Mouse (Mus musculus) liver, embryonic 14.5 days (tissue): ENCODE measurements around the gene Rnaseh2c. TPM values are rescaled to one million over a fixed set of nuclear protein-coding genes. Genes with fewer than 3 reads are reported as not detected.
A peak's percentile ranks its signal among the peaks of the same experiment; 100 is the strongest.

Experiments
- ATAC-seq: fragments of 200-750 bp; cut with Nextera tagmentation; 2 replicates; pipeline ENCODE4 v1.8.0; 2017; ENCODE audit warnings: moderate number of reproducible peaks, mild to moderate bottlenecking, moderate library complexity; ENCODE audit not compliant: insufficient read depth
- DNase-seq, 3 experiments: peaks; one replicate each; pipeline ENCODE4 v3.0.0-alpha.2; 2012 to 2013; ENCODE audit warnings: low read depth in 3 of 3, low spot score in 3 of 3
- H3K27ac ChIP-seq: fragments of 300-500 bp; sonication (generic); 2 replicates; pipeline ENCODE4 v1.5.1; 2014; ENCODE audit warnings: moderate library complexity, mild to moderate bottlenecking, control low read depth, inconsistent platforms
- H3K27me3 ChIP-seq: fragments of 300-500 bp; sonication (generic); 2 replicates; pipeline ENCODE4 v1.6.1; 2014; ENCODE audit warnings: mild to moderate bottlenecking, low read length, moderate library complexity; ENCODE audit not compliant: control insufficient read depth, insufficient read depth
- H3K36me3 ChIP-seq: fragments of 300-500 bp; sonication (generic); replicated peaks from 2 replicates; pipeline ENCODE4 v1.6.1; 2014; ENCODE audit warnings: low read depth; ENCODE audit not compliant: control insufficient read depth, insufficient read depth
- H3K4me1 ChIP-seq, 2 experiments: fragments of 200-500 bp in 1 of 2; fragments of 300-500 bp in 1 of 2; sonication (generic) in 1 of 2; replicated peaks; 2 replicates each; pipeline ENCODE4 v1.6.1; 2012 to 2014; ENCODE audit warnings: antibody characterized with exemption in 1 of 2, inconsistent platforms in 1 of 2, low read length in 1 of 2; ENCODE audit not compliant: control insufficient read depth in 2 of 2, insufficient read depth in 2 of 2
- H3K4me2 ChIP-seq: fragments of 300-500 bp; sonication (generic); 2 replicates; pipeline ENCODE4 v1.6.1; 2014; ENCODE audit warnings: low read depth, mild to moderate bottlenecking, control low read depth, moderate library complexity
- H3K4me3 ChIP-seq, 2 experiments: fragments of 200-500 bp in 1 of 2; fragments of 300-500 bp in 1 of 2; sonication (generic) in 1 of 2; 2 replicates each; pipeline ENCODE4 v1.5.1; 2012 to 2014; ENCODE audit warnings: low read depth in 2 of 2, low read length in 2 of 2, mild to moderate bottlenecking in 2 of 2, control low read depth in 1 of 2, inconsistent platforms in 1 of 2, moderate library complexity in 1 of 2; ENCODE audit not compliant: insufficient read depth in 1 of 2
- H3K9ac ChIP-seq: fragments of 300-500 bp; sonication (generic); replicated peaks from 2 replicates; pipeline ENCODE4 v1.6.1; 2014; ENCODE audit warnings: mild to moderate bottlenecking, control low read depth, moderate library complexity
- H3K9me3 ChIP-seq: fragments of 300-500 bp; sonication (generic); 2 replicates; pipeline ENCODE4 v1.6.1; 2016; ENCODE audit warnings: low read length, mixed read lengths; ENCODE audit not compliant: control insufficient read depth
- CTCF ChIP-seq: IDR thresholded peaks from 2 replicates; pipeline ENCODE4 v1.5.1; 2016; ENCODE audit warnings: antibody characterized with exemption, low read depth, control low read depth
- EP300 ChIP-seq: IDR thresholded peaks from 2 replicates; pipeline ENCODE4 v1.6.1; 2016; ENCODE audit warnings: antibody characterized with exemption, low read depth
- WGBS: fragments of 180-500 bp; shearing (Covaris S2); extraction: QIAGEN DNeasy Blood & Tissue Kit; methylation state at CpG from one replicate; pipeline ENCODE4 v1.1.7; 2014; ENCODE audit not compliant: insufficient replicate concordance; 5-methylcytosine and 5-hydroxymethylcytosine counted together
- polyA plus RNA-seq, 2 experiments: library from polyadenylated mRNA; depleted of rRNA in 1 of 2; stranded (reverse) in 1 of 2; unstranded in 1 of 2; fragments of >200 nt; fragmentation: Nextera tagmentation in 1 of 2; extraction: Ambion mirVana in 1 of 2; gene quantifications; 2 replicates each; pipeline versions ENCODE4 v1.2.1 to v1.2.3; 2012 to 2014

The Rnaseh2c gene
- polyA plus RNA-seq, 2 experiments: 87.7 to 129 TPM

DNA sequence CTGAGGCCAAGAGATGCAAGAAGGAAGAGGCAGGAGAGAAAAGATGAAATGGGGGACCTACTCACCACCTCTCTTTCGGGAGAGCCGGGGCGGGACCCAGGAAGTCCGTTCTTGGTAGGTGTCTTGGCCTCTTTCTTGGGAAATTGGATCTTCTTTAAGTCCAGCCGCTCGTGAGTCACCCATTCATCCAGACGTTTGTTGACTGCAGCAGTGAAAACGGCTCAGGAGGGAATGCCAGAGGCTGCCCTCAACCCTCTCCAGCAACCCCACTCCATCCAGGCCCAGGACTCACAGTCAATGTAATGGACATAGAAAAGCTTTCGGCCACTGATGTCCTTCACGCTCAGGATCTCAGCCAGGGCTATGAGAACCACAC is 7.5 kb downstream of the Rnaseh2c start:
- Histone ChIP-seq H3K4me3 (peak overlapping the region; percentile 76 to 79), H3K9me3 (no peaks in the 10 kb centered on the region), H3K9ac (peak overlapping the region; percentile 75), H3K27me3 (no peaks in the 10 kb centered on the region), H3K4me2 (peak overlapping the region; percentile 63), H3K4me1 (peaks cover 19 to 28% of the 10 kb centered on the region in 2 experiments), H3K27ac (peak overlapping the region; percentile 65; the same call in 1 of the 2 replicates), H3K36me3 (peaks cover 32% of the 10 kb centered on the region)
- DNase-seq: no peak
- TF ChIP-seq CTCF: no peak
- TF ChIP-seq EP300: no peak
- 61% methylated on average over 10 of the region's 10 CpGs for WGBS
- no peak for ATAC-seq

DNA sequence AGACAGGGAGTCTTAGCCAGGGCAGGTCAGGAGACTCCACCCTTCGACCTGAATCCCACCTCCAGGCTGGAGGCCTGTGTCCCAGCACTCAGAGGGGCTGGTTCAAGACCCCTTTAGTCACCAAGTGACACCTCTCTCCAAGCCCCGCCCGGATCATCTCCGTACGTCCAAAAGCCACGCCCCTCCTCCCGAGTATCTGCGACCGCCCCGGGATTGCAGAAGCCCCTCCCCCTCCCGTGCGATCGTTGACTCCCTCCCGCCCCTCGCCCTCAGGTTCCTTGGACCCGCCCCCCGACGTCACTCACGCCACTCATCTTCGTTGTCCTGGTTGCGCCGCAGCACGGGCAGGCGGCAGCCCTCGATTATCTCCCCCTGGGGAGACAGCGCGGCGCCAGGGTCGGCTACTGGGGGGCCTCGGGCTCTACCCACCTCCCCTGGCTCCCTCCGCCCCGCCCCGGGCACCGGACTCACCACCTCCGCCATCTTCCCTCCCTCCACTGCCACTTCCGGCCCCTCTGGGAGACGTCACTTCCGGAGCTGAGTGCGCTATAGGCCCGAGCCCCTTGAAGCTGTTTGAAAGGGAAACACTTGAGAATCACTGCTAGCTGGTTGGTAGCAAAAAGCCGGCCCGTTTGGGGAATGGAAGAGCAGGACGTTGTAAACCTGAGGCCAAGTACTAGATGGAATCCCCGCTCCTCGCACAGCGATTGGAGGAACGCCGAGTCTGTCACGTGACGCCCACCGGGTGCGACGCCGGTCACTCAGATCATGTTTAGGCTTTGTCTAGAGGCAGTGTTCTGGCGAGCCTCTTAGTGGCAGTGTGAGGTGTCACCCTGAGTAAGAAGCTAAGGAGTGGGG is 8.1 kb downstream of the Rnaseh2c start, which contains the start of gene Kat5:
TSS of gene Kat5 (minus strand) at position 691 of the 858 bp plus-strand sequence.
- Histone ChIP-seq H3K4me1 (peaks cover 19 to 28% of the 10 kb centered on the region in 2 experiments), H3K36me3 (peaks cover 32% of the 10 kb centered on the region), H3K9ac (peak within 1 kb of the TSS; percentile 75), H3K4me2 (peak within 1 kb of the TSS; percentile 63), H3K27ac (peak within 1 kb of the TSS; percentile 65), H3K9me3 (no peaks in the 10 kb centered on the region), H3K27me3 (no peaks in the 10 kb centered on the region), H3K4me3 (peak within 1 kb of the TSS; percentile 76 to 79)
- ATAC-seq (peak; percentile 89), DNase-seq (peak; percentile 73 to 84 (median 73))
- 1% methylated on average over 55 of the region's 55 CpGs for WGBS
- TF ChIP-seq CTCF (0 out of 2 replicates have a peak, but pooled peaks have one; percentile 21), EP300 (no peak)

DNA sequence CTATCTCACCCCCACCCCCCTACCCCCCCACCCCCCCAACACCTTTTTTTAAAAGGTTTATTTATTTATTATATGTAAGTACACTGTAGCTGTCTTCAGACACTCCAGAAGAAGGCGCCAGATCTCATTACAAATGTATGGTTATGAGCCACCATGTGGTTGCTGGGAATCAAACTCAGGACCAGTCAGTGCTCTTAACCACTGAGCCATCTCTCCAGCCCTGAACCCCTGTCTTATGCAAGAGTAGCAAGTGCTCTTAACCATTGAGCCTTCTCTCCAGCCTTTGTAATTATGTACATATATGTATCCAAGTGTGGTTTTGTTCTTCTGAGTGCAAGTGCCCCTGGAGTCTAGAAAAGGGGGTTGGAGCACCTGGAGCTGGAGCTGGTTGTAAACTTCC is 10.3 kb downstream of the Rnaseh2c start:
- DNase-seq (no peak), ATAC-seq (no peak)
- Histone ChIP-seq H3K9ac (no peak overlapping the region), H3K4me2 (no peak overlapping the region), H3K4me1 (peaks cover 19 to 28% of the 10 kb centered on the region in 2 experiments), H3K36me3 (peaks cover 19% of the 10 kb centered on the region), H3K9me3 (no peaks in the 10 kb centered on the region), H3K27me3 (no peaks in the 10 kb centered on the region), H3K4me3 (no peak overlapping the region), H3K27ac (no peak overlapping the region)
- TF ChIP-seq CTCF: no peak
- 82% methylated on average over 1 of the region's 1 CpGs for WGBS

DNA sequence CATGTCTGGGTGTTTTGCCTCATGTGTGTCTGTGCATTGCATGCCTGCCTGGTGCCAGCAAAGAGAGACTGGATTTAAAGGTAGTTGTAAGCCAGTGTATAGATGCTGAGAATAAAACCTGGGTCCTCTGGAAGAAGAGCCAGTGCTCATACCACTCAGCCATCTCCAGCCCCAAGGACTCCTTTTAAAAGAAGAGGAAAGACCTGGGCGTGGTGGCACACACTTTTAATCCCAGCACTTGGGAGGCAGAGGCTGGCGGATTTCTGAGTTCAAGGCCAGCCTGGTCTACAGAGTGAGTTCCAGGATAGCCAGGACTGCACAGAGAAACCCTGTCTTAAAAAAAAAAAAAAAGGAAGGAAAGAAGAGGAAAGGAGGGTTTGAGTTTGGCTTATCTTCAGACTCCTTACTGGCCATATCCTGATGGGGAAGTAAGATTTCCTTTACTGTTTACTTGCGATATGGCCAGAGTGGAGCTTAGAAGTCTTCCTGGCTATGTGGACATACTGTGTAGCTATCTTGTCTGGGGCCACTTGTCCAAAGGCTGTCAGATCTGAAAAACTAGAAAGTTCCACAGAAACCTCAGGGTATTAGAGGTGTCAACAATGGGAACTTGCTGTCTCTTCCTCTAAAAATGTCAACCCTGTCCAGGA is 11.2 kb downstream of the Rnaseh2c start:
- Histone ChIP-seq H3K9ac (peak overlapping the region; percentile 28; the same call in 1 of the 2 replicates), H3K4me1 (peaks cover 19 to 28% of the 10 kb centered on the region in 2 experiments), H3K27me3 (no peaks in the 10 kb centered on the region), H3K27ac (no peak overlapping the region), H3K9me3 (no peaks in the 10 kb centered on the region), H3K36me3 (peaks cover 10% of the 10 kb centered on the region), H3K4me2 (no peak overlapping the region), H3K4me3 (no peak overlapping the region)
- TF ChIP-seq EP300: peak; percentile 66; the same call in 1 of the 2 replicates
- TF ChIP-seq CTCF: no peak
- no peak for ATAC-seq
- DNase-seq: no peak
- 20% methylated on average over 3 of the region's 3 CpGs for WGBS

DNA sequence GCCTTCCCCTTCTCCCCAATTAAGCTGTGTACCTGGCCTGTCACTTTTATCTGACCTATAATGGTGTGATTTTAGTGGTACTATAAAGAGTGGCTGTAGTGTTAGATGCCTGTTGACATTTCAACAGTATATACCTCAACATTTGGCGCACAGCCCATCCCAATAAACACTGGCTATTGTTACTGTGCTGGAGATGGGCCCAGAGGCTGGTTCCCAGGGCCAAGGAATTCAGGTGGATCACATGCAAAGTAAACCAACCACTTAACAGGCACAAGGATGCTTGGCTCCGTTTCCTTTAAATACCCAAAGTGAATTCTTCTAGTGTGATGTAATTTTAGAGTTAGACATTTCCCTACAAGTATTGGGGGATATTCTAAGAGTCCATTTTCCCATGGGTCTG is 13.3 kb downstream of the Rnaseh2c start:
- TF ChIP-seq CTCF (no peak), EP300 (no peak)
- Histone ChIP-seq H3K27ac (no peak overlapping the region), H3K9me3 (no peaks in the 10 kb centered on the region), H3K4me1 (peaks cover 19 to 21% of the 10 kb centered on the region in 2 experiments), H3K4me2 (no peak overlapping the region), H3K4me3 (no peak overlapping the region), H3K9ac (no peak overlapping the region), H3K36me3 (no peaks in the 10 kb centered on the region), H3K27me3 (no peaks in the 10 kb centered on the region)
- DNase-seq (no peak), ATAC-seq (no peak)
- WGBS: 70% methylated on average over 2 of the region's 2 CpGs
